Mouse (Mus musculus) thymus, adult 2 months (tissue): ENCODE data around the gene Chsy1. TPM values are rescaled to one million over a fixed set of nuclear protein-coding genes. Genes with fewer than 3 reads are reported as not detected.
"Not testable (repeated sequence)": the region's sequence is repeated elsewhere in the genome, so short reads cannot be mapped to it uniquely, and the experiment has no call there.

Experiments
- DNase-seq: peaks from one replicate; pipeline ENCODE4 v3.0.0; 2021
- H3K27ac ChIP-seq: fragments of 200-500 bp; 2 replicates; pipeline ENCODE4 v1.5.1; 2012; ENCODE audit warnings: low read length, control low read depth; ENCODE audit not compliant: control insufficient read depth, insufficient read depth
- H3K27me3 ChIP-seq: fragments of 200-500 bp; 2 replicates; pipeline ENCODE4 v1.6.1; 2012; ENCODE audit warnings: mild to moderate bottlenecking, low read length, moderate library complexity, mixed read lengths; ENCODE audit not compliant: control insufficient read depth, insufficient read depth
- H3K36me3 ChIP-seq: fragments of 200-500 bp; 2 replicates; pipeline ENCODE4 v1.6.1; 2012; ENCODE audit warnings: mild to moderate bottlenecking, low read length, moderate library complexity; ENCODE audit not compliant: control insufficient read depth, insufficient read depth
- H3K4me1 ChIP-seq: fragments of 200-500 bp; replicated peaks from 2 replicates; pipeline ENCODE4 v1.6.1; 2012; ENCODE audit warnings: low read length; ENCODE audit not compliant: control insufficient read depth, insufficient read depth
- H3K4me3 ChIP-seq: fragments of 200-500 bp; 2 replicates; pipeline ENCODE4 v1.5.1; 2012; ENCODE audit warnings: mild to moderate bottlenecking, low read length, control low read depth, moderate library complexity; ENCODE audit not compliant: control insufficient read depth, insufficient read depth
- CTCF ChIP-seq: fragments of 200-500 bp; IDR thresholded peaks from 2 replicates; pipeline ENCODE4 v1.5.1; 2012; ENCODE audit warnings: mild to moderate bottlenecking, control low read depth, low read length, moderate library complexity, borderline replicate concordance; ENCODE audit not compliant: control insufficient read depth, poor library complexity, insufficient read depth; ENCODE audit errors: extremely low read depth
- POLR2A ChIP-seq: fragments of 200-500 bp; IDR thresholded peaks from 2 replicates; pipeline ENCODE4 v1.6.1; 2012; ENCODE audit warnings: mild to moderate bottlenecking, low read length, control low read depth, moderate library complexity; ENCODE audit not compliant: control insufficient read depth, poor library complexity, insufficient read depth; ENCODE audit errors: extremely low read depth
- WGBS: fragments of 180-500 bp; shearing (Covaris S2); methylation state at CpG from one replicate; pipeline ENCODE4 v1.1.7; 2018; 5-methylcytosine and 5-hydroxymethylcytosine counted together
- polyA plus RNA-seq: library from polyadenylated mRNA; depleted of rRNA; stranded (reverse); fragments of >200 nt; gene quantifications from 2 replicates; pipeline ENCODE4 v1.2.3, GENCODE M21; 2012

Chsy1 gene
- polyA plus RNA-seq, 1 experiment: 6.6 TPM

- Histone ChIP-seq H3K36me3 (no peaks in the 10 kb centered on the region), H3K4me1 (peaks cover 37% of the 10 kb centered on the region), H3K4me3 (no peak overlapping the region), H3K27ac (no peak overlapping the region; the same call in 1 of the 2 replicates), H3K27me3 (no peaks in the 10 kb centered on the region)
- 41% methylated on average over 10 of the region's 10 CpGs for WGBS
- DNase-seq: no peak
- no peak for TF ChIP-seq POLR2A
- TF ChIP-seq CTCF: no peak
These were observed 71.5 kb downstream of the Chsy1 start for GRCm38 (mm10) chr7:66180711-66181365.

- no peak for DNase-seq
- Histone ChIP-seq H3K4me1 (peaks cover 32% of the 10 kb centered on the region), H3K27me3 (no peaks in the 10 kb centered on the region), H3K36me3 (no peaks in the 10 kb centered on the region), H3K4me3 (no peak overlapping the region), H3K27ac (no peak overlapping the region)
- 96% methylated on average over 7 of the region's 7 CpGs for WGBS
- no peak for TF ChIP-seq POLR2A
- no peak for TF ChIP-seq CTCF
These were observed 72.9 kb downstream of the Chsy1 start for GRCm38 (mm10) chr7:66182075-66182715.

- TF ChIP-seq POLR2A (no peak), CTCF (no peak)
- WGBS: 9% methylated on average over 8 of the region's 8 CpGs
- Histone ChIP-seq H3K4me1 (peaks cover 38% of the 10 kb centered on the region), H3K27me3 (no peaks in the 10 kb centered on the region), H3K4me3 (no peak overlapping the region), H3K36me3 (no peaks in the 10 kb centered on the region), H3K27ac (no peak overlapping the region)
- no peak for DNase-seq
These were observed 74.1 kb downstream of the Chsy1 start for GRCm38 (mm10) chr7:66183404-66183803.

DNA sequence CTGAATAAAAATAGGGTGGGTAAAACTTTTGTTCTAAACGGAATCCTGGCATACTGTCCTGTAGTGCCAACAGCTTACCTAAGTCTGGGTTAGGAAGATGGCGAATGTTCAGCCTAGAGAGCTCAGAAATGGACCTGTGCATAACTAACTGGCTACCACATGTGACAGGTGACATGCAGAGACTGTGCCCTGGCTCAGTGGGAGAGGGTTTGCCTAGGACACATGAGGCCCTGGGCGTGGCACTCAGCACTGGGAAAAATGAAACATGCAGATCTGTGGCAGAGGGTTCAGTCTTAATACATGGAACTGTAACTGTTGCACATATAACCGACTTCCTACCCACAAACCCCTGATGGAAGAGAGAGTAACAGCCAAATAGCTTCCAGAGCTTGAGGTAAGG is 74.7 kb downstream of the Chsy1 start:
- 52% methylated on average over 4 of the region's 4 CpGs for WGBS
- Histone ChIP-seq H3K4me3 (no peak overlapping the region), H3K4me1 (peaks cover 34% of the 10 kb centered on the region), H3K36me3 (no peaks in the 10 kb centered on the region), H3K27ac (no peak overlapping the region), H3K27me3 (no peaks in the 10 kb centered on the region)
- TF ChIP-seq CTCF (no peak), POLR2A (no peak)
- no peak for DNase-seq

DNA sequence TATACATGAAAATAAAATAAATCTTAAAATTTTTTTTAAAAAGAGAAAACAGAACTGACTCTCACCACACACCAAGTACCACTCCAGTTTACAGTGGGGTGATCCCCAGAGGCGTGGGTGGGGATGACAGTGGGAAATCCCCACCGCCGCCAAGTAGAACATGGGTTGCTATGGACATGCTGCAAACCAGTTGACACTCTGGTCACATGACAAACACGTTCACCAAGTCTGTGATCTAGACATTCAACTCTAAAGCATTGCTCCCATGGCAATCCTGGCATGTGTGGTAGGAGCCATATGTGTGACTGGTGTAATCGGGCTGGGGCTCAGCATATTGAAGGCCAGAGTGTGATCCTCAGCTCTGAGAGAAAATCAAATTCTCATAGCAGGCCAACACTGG is 76.1 kb downstream of the Chsy1 start:
- WGBS: 91% methylated on average over 5 of the region's 5 CpGs
- peaks cover 22% of the 10 kb centered on the region for H3K4me1 ChIP-seq
- no peak for DNase-seq
- no peak overlapping the region for H3K4me3 ChIP-seq
- H3K27me3 ChIP-seq: no peaks in the 10 kb centered on the region
- H3K27ac ChIP-seq: no peak overlapping the region
- H3K36me3 ChIP-seq: no peaks in the 10 kb centered on the region
- no peak for TF ChIP-seq CTCF
- no peak for TF ChIP-seq POLR2A

DNA sequence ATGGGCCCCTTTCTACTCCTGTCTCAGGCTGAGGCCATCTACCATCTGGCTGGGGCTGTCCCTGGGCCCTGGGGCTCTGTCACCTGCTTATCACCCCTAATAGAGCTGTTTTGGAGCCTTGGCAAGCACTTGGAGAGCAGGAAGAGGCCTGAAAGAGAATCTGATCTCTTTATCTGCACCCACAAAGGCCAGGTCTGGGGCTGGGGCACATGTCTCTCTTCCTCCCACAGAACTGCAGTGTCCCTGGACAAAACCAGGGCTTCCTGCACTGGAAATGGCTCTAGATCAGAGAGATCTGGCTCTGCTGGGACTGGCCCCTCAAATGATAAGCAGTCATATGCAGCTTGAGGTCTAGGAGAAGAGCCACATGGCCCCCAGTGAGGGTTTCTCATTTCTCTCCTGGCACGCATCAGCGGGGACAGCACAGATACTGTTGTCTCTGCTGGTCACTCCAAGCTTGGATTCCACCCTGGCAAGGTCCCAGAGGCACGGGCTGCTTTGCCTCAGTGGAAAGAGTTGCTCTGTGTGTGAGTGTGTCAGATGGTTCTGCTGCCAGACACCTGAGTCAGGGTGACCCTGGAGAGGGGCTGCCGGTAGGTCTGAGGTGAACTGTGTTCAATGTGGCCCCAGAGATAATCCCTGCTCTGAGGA is 78.4 kb downstream of the Chsy1 start:
- 77% methylated on average over 4 of the region's 4 CpGs for WGBS
- no peak overlapping the region for H3K27ac ChIP-seq
- H3K4me3 ChIP-seq: no peak overlapping the region
- peaks cover 13% of the 10 kb centered on the region for H3K4me1 ChIP-seq
- no peak for TF ChIP-seq POLR2A
- TF ChIP-seq CTCF: no peak
- no peaks in the 10 kb centered on the region for H3K27me3 ChIP-seq
- no peaks in the 10 kb centered on the region for H3K36me3 ChIP-seq
- no peak for DNase-seq

GRCm38 (mm10) chr7:66190385-66190784 is 81.1 kb downstream of the Chsy1 start:
- peaks cover 23% of the 10 kb centered on the region for H3K4me1 ChIP-seq
- 94% methylated on average over 10 of the region's 10 CpGs for WGBS

More at GRCm38 (mm10) chr7:66190385-66190784, 81.1 kb downstream of the Chsy1 start:
- H3K27ac ChIP-seq, H3K27me3 ChIP-seq, H3K4me3 ChIP-seq, H3K36me3 ChIP-seq: not testable (repeated sequence)
- peak; percentile 16 for DNase-seq
